Mouse (Mus musculus) MEL (cell line): ENCODE data around the gene Nsg1. TPM values are rescaled to one million over a fixed set of nuclear protein-coding genes. Genes with fewer than 3 reads are reported as not detected.

ENCODE experiments used
- DNase-seq: peaks from one replicate; pipeline ENCODE4 v3.0.0; 2011; ENCODE audit warnings: low read depth, low spot score
- H3K27ac ChIP-seq: 2 replicates; pipeline ENCODE4 v1.5.1; 2012; ENCODE audit warnings: low read depth, mild to moderate bottlenecking, control low read depth, low read length, moderate library complexity; ENCODE audit not compliant: control insufficient read depth
- H3K27me3 ChIP-seq, 2 experiments: fragments of 150-350 bp in 1 of 2; sonication (generic) in 1 of 2; 2 replicates each; pipeline ENCODE4 v1.6.1; 2012; ENCODE audit warnings: low read length in 2 of 2, mild to moderate bottlenecking in 2 of 2, improper control_type of control experiment in 1 of 2, moderate library complexity in 1 of 2; ENCODE audit not compliant: insufficient read depth in 2 of 2, control insufficient read depth in 1 of 2
- H3K36me3 ChIP-seq, 2 experiments: 2 replicates each; pipeline ENCODE4 v1.6.1; 2012 to 2014; ENCODE audit warnings: low read length in 2 of 2, improper control_type of control experiment in 1 of 2, inconsistent platforms in 1 of 2, mild to moderate bottlenecking in 1 of 2; ENCODE audit not compliant: insufficient read depth in 2 of 2, control insufficient read depth in 1 of 2
- H3K4me1 ChIP-seq, 2 experiments: fragments of 150-350 bp in 1 of 2; sonication (generic) in 1 of 2; 2 replicates each; pipeline ENCODE4 v1.6.1; 2012; ENCODE audit warnings: low read length in 2 of 2, improper control_type of control experiment in 1 of 2, mild to moderate bottlenecking in 1 of 2; ENCODE audit not compliant: insufficient read depth in 2 of 2, control insufficient read depth in 1 of 2
- H3K4me3 ChIP-seq, 2 experiments: fragments of 150-350 bp in 1 of 2; sonication (generic) in 1 of 2; 2 replicates each; pipeline ENCODE4 v1.5.1; 2012; ENCODE audit warnings: low read depth in 2 of 2, low read length in 2 of 2, mild to moderate bottlenecking in 2 of 2, moderate library complexity in 2 of 2, control low read depth in 1 of 2, improper control_type of control experiment in 1 of 2; ENCODE audit not compliant: control insufficient read depth in 1 of 2, insufficient read depth in 1 of 2
- H3K79me2 ChIP-seq: 2 replicates; pipeline ENCODE4 v1.6.1; 2012; ENCODE audit warnings: mild to moderate bottlenecking, low read length, moderate library complexity; ENCODE audit not compliant: control insufficient read depth, poor library complexity, insufficient read depth
- H3K9ac ChIP-seq: 2 replicates; pipeline ENCODE4 v1.6.1; 2012; ENCODE audit warnings: low read depth, mild to moderate bottlenecking, control low read depth, low read length, moderate library complexity; ENCODE audit not compliant: control insufficient read depth, poor library complexity, severe bottlenecking
- H3K9me3 ChIP-seq: fragments of 150-350 bp; sonication (generic); replicated peaks from 2 replicates; pipeline ENCODE4 v1.6.1; 2012; ENCODE audit warnings: mild to moderate bottlenecking, low read length, improper control_type of control experiment, moderate library complexity; ENCODE audit not compliant: insufficient read depth
- BHLHE40 ChIP-seq: IDR thresholded peaks from 2 replicates; pipeline ENCODE4 v1.6.1; 2012; ENCODE audit warnings: low read depth, mild to moderate bottlenecking, inconsistent platforms, low read length, improper control_type of control experiment, borderline replicate concordance
- CHD1 ChIP-seq: IDR thresholded peaks from 2 replicates; pipeline ENCODE4 v1.6.1; 2012; ENCODE audit warnings: low read depth, mild to moderate bottlenecking, inconsistent platforms, low read length, improper control_type of control experiment
- E2F4 ChIP-seq: IDR thresholded peaks from 2 replicates; pipeline ENCODE4 v1.6.1; 2011; ENCODE audit warnings: low read depth, low read length, improper control_type of control experiment, borderline replicate concordance
- ETS1 ChIP-seq: IDR thresholded peaks from 2 replicates; pipeline ENCODE4 v1.6.1; 2012; ENCODE audit warnings: low read depth, mild to moderate bottlenecking, inconsistent platforms, low read length, improper control_type of control experiment, moderate library complexity
- GATA1 ChIP-seq: IDR thresholded peaks from 2 replicates; pipeline ENCODE4 v1.6.1; 2011; ENCODE audit warnings: low read depth, low read length, improper control_type of control experiment
- HCFC1 ChIP-seq: IDR thresholded peaks from 2 replicates; pipeline ENCODE4 v1.6.1; 2012; ENCODE audit warnings: low read depth, mild to moderate bottlenecking, inconsistent platforms, low read length, improper control_type of control experiment, moderate library complexity
- MAFK ChIP-seq: IDR thresholded peaks from 2 replicates; pipeline ENCODE4 v1.6.1; 2011; ENCODE audit warnings: low read depth, mild to moderate bottlenecking, low read length, improper control_type of control experiment, borderline replicate concordance
- MAZ ChIP-seq: IDR thresholded peaks from 2 replicates; pipeline ENCODE4 v1.6.1; 2012; ENCODE audit warnings: low read depth, mild to moderate bottlenecking, inconsistent platforms, low read length, improper control_type of control experiment
- MEF2A ChIP-seq: IDR thresholded peaks from 2 replicates; pipeline ENCODE4 v1.6.1; 2014; ENCODE audit warnings: low read depth, mild to moderate bottlenecking, inconsistent platforms, low read length, improper control_type of control experiment; ENCODE audit not compliant: poor library complexity, insufficient replicate concordance, severe bottlenecking; ENCODE audit errors: extremely low read depth
- MXI1 ChIP-seq: IDR thresholded peaks from 2 replicates; pipeline ENCODE4 v1.6.1; 2011; ENCODE audit warnings: mild to moderate bottlenecking, low read depth, low read length, improper control_type of control experiment
- MYB ChIP-seq: IDR thresholded peaks from 2 replicates; pipeline ENCODE4 v1.6.1; 2011; ENCODE audit warnings: mild to moderate bottlenecking, low read depth, low read length, improper control_type of control experiment
- MYC ChIP-seq: IDR thresholded peaks from 2 replicates; pipeline ENCODE4 v1.6.1; 2011; ENCODE audit warnings: low read depth, mild to moderate bottlenecking, low read length, improper control_type of control experiment, moderate library complexity
- POLR2A ChIP-seq, 2 experiments: IDR thresholded peaks; 2 replicates each; pipeline ENCODE4 v1.6.1; 2011 to 2012; ENCODE audit warnings: low read length in 2 of 2, mild to moderate bottlenecking in 2 of 2, control low read depth in 1 of 2, improper control_type of control experiment in 1 of 2, low read depth in 1 of 2, moderate library complexity in 1 of 2; ENCODE audit not compliant: control insufficient read depth in 1 of 2, insufficient read depth in 1 of 2, poor library complexity in 1 of 2
- POLR2AphosphoS2 ChIP-seq: IDR thresholded peaks from 2 replicates; pipeline ENCODE4 v1.6.1; 2011; ENCODE audit warnings: low read length, improper control_type of control experiment
- RAD21 ChIP-seq: IDR thresholded peaks from 2 replicates; pipeline ENCODE4 v1.6.1; 2011; ENCODE audit warnings: mild to moderate bottlenecking, low read depth, low read length, improper control_type of control experiment
- RCOR1 ChIP-seq: IDR thresholded peaks from 2 replicates; pipeline ENCODE4 v1.6.1; 2012; ENCODE audit warnings: low read depth, mild to moderate bottlenecking, inconsistent platforms, low read length, improper control_type of control experiment
- TBP ChIP-seq: IDR thresholded peaks from 2 replicates; pipeline ENCODE4 v1.8.0; 2011; ENCODE audit warnings: low read depth, low read length, improper control_type of control experiment
- TCF12 ChIP-seq: IDR thresholded peaks from 2 replicates; pipeline ENCODE4 v1.6.1; 2014; ENCODE audit warnings: low read depth, mild to moderate bottlenecking, inconsistent platforms, low read length, improper control_type of control experiment, moderate library complexity
- UBTF ChIP-seq: IDR thresholded peaks from 2 replicates; pipeline ENCODE4 v1.6.1; 2012; ENCODE audit warnings: low read depth, mild to moderate bottlenecking, inconsistent platforms, low read length, improper control_type of control experiment, moderate library complexity, borderline replicate concordance; ENCODE audit not compliant: insufficient read depth
- ZC3H11A ChIP-seq: IDR thresholded peaks from 2 replicates; pipeline ENCODE4 v1.6.1; 2012; ENCODE audit warnings: low read depth, mild to moderate bottlenecking, inconsistent platforms, low read length, improper control_type of control experiment
- polyA plus RNA-seq, 2 experiments: library from polyadenylated mRNA; stranded (reverse) in 1 of 2; unstranded in 1 of 2; fragments of >175 nt in 1 of 2; fragments of >200 nt in 1 of 2; gene quantifications; 2 replicates each; pipeline versions ENCODE4 v1.2.1 to v1.2.4; 2012; ENCODE audit warnings: low replicate concordance in 2 of 2, low read depth in 1 of 2; ENCODE audit not compliant: insufficient read length in 2 of 2, insufficient read depth in 1 of 2, missing spikeins in 1 of 2
- total RNA-seq: library from RNA; depleted of rRNA; stranded (reverse); fragments of 300-350 nt; gene quantifications from 2 replicates; pipeline ENCODE4 v1.2.3, GENCODE M21; 2012; rRNA removed

The Nsg1 gene
- total RNA-seq, result 0.07 and 0.12 TPM in 2 replicates
- polyA plus RNA-seq, result under 1 TPM in 1 of 2 experiments, not detected in 1; 0.18 TPM

- no peaks in the 10 kb centered on the region for H3K4me1 ChIP-seq
- TF ChIP-seq TCF12 (no peak), ZC3H11A (no peak), UBTF (no peak), RAD21 (no peak), MYB (no peak), MAZ (no peak), RCOR1 (no peak), TBP (no peak), POLR2A (IDR thresholded peaks at IDR 0.05; ENCODE audit: control insufficient read depth in 1 of 2, insufficient read depth in 1 of 2, low read depth in 1 of 2, low read length in 2 of 2, poor library complexity in 1 of 2) (no peak), MYC (no peak), MEF2A (no peak), POLR2AphosphoS2 (no peak), CHD1 (no peak), ETS1 (no peak), BHLHE40 (no peak), MXI1 (no peak), GATA1 (no peak), E2F4 (no peak), HCFC1 (no peak), MAFK (no peak)
- TF ChIP-seq, all 39 proteins: peak for 0
Measured at GRCm38 (mm10) chr5:38159634-38160413, at the start of gene Nsg1. TSS of gene Nsg1 (minus strand) at chr5:38159907.

More at GRCm38 (mm10) chr5:38159634-38160413, at the start of gene Nsg1:
- no peak within 1 kb of the TSS for H3K27ac ChIP-seq
- no peaks in the 10 kb centered on the region for H3K9me3 ChIP-seq
- H3K36me3 ChIP-seq, result no peaks in the 10 kb centered on the region
- H3K79me2 ChIP-seq, result no peaks in the 10 kb centered on the region
- H3K27me3 ChIP-seq, result no peaks in the 10 kb centered on the region
- no peak for DNase-seq
- H3K9ac ChIP-seq, result no peak within 1 kb of the TSS
- H3K4me3 ChIP-seq, result no peak within 1 kb of the TSS
